Mouse (Mus musculus): ENCODE measurements around the gene Il27ra. TPM values are rescaled to one million over a fixed set of nuclear protein-coding genes. Genes with fewer than 3 reads are reported as not detected.
A peak's percentile ranks its signal among the peaks of the same experiment; 100 is the strongest.
"Not testable (repeated sequence)": the region's sequence is repeated elsewhere in the genome, so short reads cannot be mapped to it uniquely, and the experiment has no call there.

Gene Il27ra
- polyA plus RNA-seq, 1 experiment from 2014 or later: 1.1 TPM

GRCm38 (mm10) chr8:83992488-83992887, 49.9 kb downstream of the Il27ra start:
- Histone ChIP-seq H3K27me3 (no peaks in the 10 kb centered on the region), H3K4me1 (replicated peaks) (peaks cover 54% of the 10 kb centered on the region), H3K4me2 (peak overlapping the region; percentile 24; the same call in 1 of the 2 replicates), H3K9me3 (replicated peaks) (no peaks in the 10 kb centered on the region), H3K9ac (peak overlapping the region; percentile 49), H3K27ac (peak overlapping the region; percentile 69), H3K4me3 (replicated peaks) (no peak overlapping the region), H3K36me3 (peaks cover 49% of the 10 kb centered on the region)
- 14% methylated on average over 2 of the region's 2 CpGs for WGBS (ENCODE audit: insufficient replicate concordance)
- DNase-seq: peak; percentile 53
- peak; percentile 62 for ATAC-seq (ENCODE audit: low read depth)

GRCm38 (mm10) chr8:83990170-83990569, 52.2 kb downstream of the Il27ra start:
- no peak overlapping the region for H3K27ac ChIP-seq
- 88% methylated on average over 14 of the region's 14 CpGs for WGBS (ENCODE audit: insufficient replicate concordance)
- H3K9me3 ChIP-seq (replicated peaks): no peaks in the 10 kb centered on the region
- no peak overlapping the region for H3K4me3 ChIP-seq (replicated peaks)
- no peak overlapping the region for H3K4me2 ChIP-seq
- ATAC-seq (ENCODE audit: low read depth) (no peak), DNase-seq (no peak)
- peaks cover 41% of the 10 kb centered on the region for H3K4me1 ChIP-seq (replicated peaks)
- peaks cover 71% of the 10 kb centered on the region for H3K36me3 ChIP-seq
- H3K9ac ChIP-seq: no peak overlapping the region
- H3K27me3 ChIP-seq: no peaks in the 10 kb centered on the region

- Histone ChIP-seq H3K27me3 (no peaks in the 10 kb centered on the region), H3K9me3 (replicated peaks) (no peaks in the 10 kb centered on the region), H3K4me2 (no peak overlapping the region), H3K9ac (no peak overlapping the region), H3K36me3 (peaks cover 75% of the 10 kb centered on the region), H3K4me1 (replicated peaks) (peaks cover 36% of the 10 kb centered on the region), H3K4me3 (replicated peaks) (no peak overlapping the region), H3K27ac (no peak overlapping the region)
- ATAC-seq (ENCODE audit: low read depth) (no peak), DNase-seq (no peak)
- WGBS (ENCODE audit: insufficient replicate concordance): 55% methylated on average over 7 of the region's 7 CpGs
Measured at GRCm38 (mm10) chr8:83989243-83989642, 53.1 kb downstream of the Il27ra start.

GRCm38 (mm10) chr8:83983222-83983621, 59.2 kb downstream of the Il27ra start:
- ATAC-seq (ENCODE audit: low read depth); H3K4me3 ChIP-seq (replicated peaks); H3K4me2 ChIP-seq; DNase-seq; H3K27ac ChIP-seq; H3K9ac ChIP-seq; H3K27me3 ChIP-seq; H3K9me3 ChIP-seq (replicated peaks): not testable (repeated sequence)
- 86% methylated on average over 2 of the region's 2 CpGs for WGBS (ENCODE audit: insufficient replicate concordance)
- Histone ChIP-seq H3K36me3 (peaks cover 78% of the 10 kb centered on the region), H3K4me1 (replicated peaks) (peaks cover 11% of the 10 kb centered on the region)

DNA sequence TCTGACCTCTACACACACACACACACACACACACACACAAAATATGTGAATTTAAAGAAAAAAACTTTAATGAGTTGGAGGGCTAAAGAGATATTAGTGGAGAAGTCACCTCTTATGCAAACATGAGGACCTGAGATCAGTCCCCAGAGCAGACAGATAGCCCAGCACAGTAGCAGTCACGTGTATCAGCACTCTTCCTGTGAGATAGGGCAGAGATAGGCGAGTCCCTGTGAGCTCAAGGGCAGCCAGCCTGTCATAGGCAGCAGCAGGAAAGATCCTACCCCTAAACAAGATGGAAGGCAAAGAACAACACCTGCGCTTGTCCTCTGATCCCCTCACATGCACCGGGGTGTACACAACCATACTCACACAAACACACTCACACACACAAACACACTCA, 59.9 kb downstream of the Il27ra start:
- WGBS (ENCODE audit: insufficient replicate concordance): 56% methylated on average over 4 of the region's 4 CpGs
- H3K9me3 ChIP-seq (replicated peaks): no peaks in the 10 kb centered on the region
- H3K4me1 ChIP-seq (replicated peaks): peaks cover 19% of the 10 kb centered on the region
- no peak overlapping the region for H3K4me3 ChIP-seq (replicated peaks)
- no peak overlapping the region for H3K9ac ChIP-seq
- H3K27me3 ChIP-seq: no peaks in the 10 kb centered on the region
- DNase-seq: no peak
- no peak overlapping the region for H3K27ac ChIP-seq
- H3K36me3 ChIP-seq: peaks cover 70% of the 10 kb centered on the region
- H3K4me2 ChIP-seq: no peak overlapping the region
- ATAC-seq (ENCODE audit: low read depth): peak; percentile 80

DNA sequence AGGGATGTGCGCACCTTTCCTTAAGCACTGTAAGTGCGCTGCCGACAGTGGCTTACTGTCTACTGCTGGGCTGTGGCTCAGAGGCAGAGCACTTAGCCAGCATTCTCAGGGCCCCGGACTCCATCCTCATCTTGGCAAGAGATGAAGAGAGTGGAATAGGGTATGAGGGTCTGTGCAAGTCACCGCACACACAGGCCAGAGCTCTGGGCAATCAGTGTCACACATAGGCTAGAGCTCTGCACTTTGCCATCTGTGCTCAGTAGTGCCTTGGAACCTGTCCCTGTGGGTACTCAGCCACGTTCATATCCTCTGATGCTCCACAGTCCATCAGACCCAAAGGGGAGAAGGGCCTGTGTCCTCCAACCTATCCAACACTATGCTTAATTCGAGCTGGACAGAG, 60.9 kb downstream of the Il27ra start:
- WGBS (ENCODE audit: insufficient replicate concordance): 85% methylated on average over 7 of the region's 7 CpGs
- H3K27me3 ChIP-seq: no peaks in the 10 kb centered on the region
- peaks cover 28% of the 10 kb centered on the region for H3K4me1 ChIP-seq (replicated peaks)
- H3K4me3 ChIP-seq (replicated peaks): no peak overlapping the region
- no peak for DNase-seq
- no peak overlapping the region for H3K9ac ChIP-seq
- no peak overlapping the region for H3K27ac ChIP-seq
- no peaks in the 10 kb centered on the region for H3K9me3 ChIP-seq (replicated peaks)
- peaks cover 61% of the 10 kb centered on the region for H3K36me3 ChIP-seq
- no peak for ATAC-seq (ENCODE audit: low read depth)
- no peak overlapping the region for H3K4me2 ChIP-seq

DNA sequence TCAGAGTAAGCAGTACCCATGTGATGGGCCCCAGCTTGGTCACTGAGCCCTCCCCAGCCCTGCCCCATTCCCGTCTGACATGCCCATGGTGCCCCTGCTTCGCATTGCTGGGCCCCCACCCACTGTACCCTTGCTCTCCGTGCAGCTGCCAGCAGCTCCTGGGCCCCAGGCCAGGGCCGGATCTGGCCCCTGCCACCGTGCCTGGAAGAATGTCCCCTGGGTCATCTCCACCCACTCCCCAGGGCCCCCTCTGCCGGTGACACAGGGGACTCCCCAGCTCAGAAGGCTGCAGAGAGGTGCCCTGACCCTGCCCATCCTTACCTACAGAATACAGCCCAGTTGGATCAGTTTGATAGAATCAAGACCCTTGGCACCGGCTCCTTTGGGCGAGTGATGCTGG, 61.5 kb downstream of the Il27ra start:
- H3K27me3 ChIP-seq: no peaks in the 10 kb centered on the region
- H3K4me3 ChIP-seq (replicated peaks): no peak overlapping the region
- H3K27ac ChIP-seq: no peak overlapping the region
- H3K9me3 ChIP-seq (replicated peaks): no peaks in the 10 kb centered on the region
- peaks cover 54% of the 10 kb centered on the region for H3K36me3 ChIP-seq
- no peak for ATAC-seq (ENCODE audit: low read depth)
- peaks cover 34% of the 10 kb centered on the region for H3K4me1 ChIP-seq (replicated peaks)
- DNase-seq: no peak
- no peak overlapping the region for H3K4me2 ChIP-seq
- WGBS (ENCODE audit: insufficient replicate concordance): 74% methylated on average over 8 of the region's 8 CpGs
- H3K9ac ChIP-seq: no peak overlapping the region

MicroRNAs within 50 kb of the gene (microRNA counts, 519-probe panel; counts per million panel counts)
- microRNA mmu-miR-1199: 114 counts per million
- 5,537 counts per million, percentile 65 among the panel's probes with 10 or more counts for microRNA mmu-miR-709

Small RNA genes lying within 50 kb of the gene (microRNA-seq; reads per million reads assigned to microRNA genes)
- not detected for gene Mir1199
- not detected for gene Mir709
- 5.3 reads per million, percentile 13 among the genes with 10 or more reads in this experiment for gene Mir8111

Other genes starting within 250 kb of the Il27ra start
- gene Adgrl1, start 142.5 kb downstream of the Il27ra start, polyA plus RNA-seq (2015; fragmentation: Nextera tagmentation; extraction: Ambion mirVana): 1.5 and 1.7 TPM in 2 replicates
- 0.18 and 0.22 TPM in 2 replicates for gene Gm10644, start 87.4 kb downstream of the Il27ra start, polyA plus RNA-seq (2015; fragmentation: Nextera tagmentation; extraction: Ambion mirVana)
- 114 and 126 TPM in 2 replicates for gene Asf1b, start 87.1 kb downstream of the Il27ra start, polyA plus RNA-seq (2015; fragmentation: Nextera tagmentation; extraction: Ambion mirVana)
- gene Prkaca, start 69.6 kb downstream of the Il27ra start, polyA plus RNA-seq (2015; fragmentation: Nextera tagmentation; extraction: Ambion mirVana): 50.5 and 52.3 TPM in 2 replicates
- gene Samd1, start 44.9 kb downstream of the Il27ra start, polyA plus RNA-seq (2015; fragmentation: Nextera tagmentation; extraction: Ambion mirVana): 5.8 and 6.9 TPM in 2 replicates
- 0.38 and 0.57 TPM in 2 replicates for gene 1700067K01Rik, start 41.1 kb downstream of the Il27ra start, polyA plus RNA-seq (2015; fragmentation: Nextera tagmentation; extraction: Ambion mirVana)
- gene 2210011C24Rik, start 30.4 kb downstream of the Il27ra start, polyA plus RNA-seq (2015; fragmentation: Nextera tagmentation; extraction: Ambion mirVana): not detected in 2 replicates
- 0.06 and 0.27 TPM in 2 replicates for gene Palm3, start 21.1 kb downstream of the Il27ra start, polyA plus RNA-seq (2015; fragmentation: Nextera tagmentation; extraction: Ambion mirVana)
- not detected in 2 replicates for gene Rln3, start 2.4 kb upstream of the Il27ra start, polyA plus RNA-seq (2015; fragmentation: Nextera tagmentation; extraction: Ambion mirVana)
- 0.12 and 0.14 TPM in 2 replicates for gene Gm10643, start 22.5 kb upstream of the Il27ra start, polyA plus RNA-seq (2015; fragmentation: Nextera tagmentation; extraction: Ambion mirVana)
- gene Rfx1, start 24.2 kb upstream of the Il27ra start, polyA plus RNA-seq (2015; fragmentation: Nextera tagmentation; extraction: Ambion mirVana): 2.4 and 2.7 TPM in 2 replicates
- gene Dcaf15, start 62.2 kb upstream of the Il27ra start, polyA plus RNA-seq (2015; fragmentation: Nextera tagmentation; extraction: Ambion mirVana): 3.7 and 4.3 TPM in 2 replicates
- 0.05 TPM in 1 of 2 replicates, not detected in the other for gene Podnl1, start 83.4 kb upstream of the Il27ra start, polyA plus RNA-seq (2015; fragmentation: Nextera tagmentation; extraction: Ambion mirVana)
- 5.4 and 6.2 TPM in 2 replicates for gene Cc2d1a, start 105.3 kb upstream of the Il27ra start, polyA plus RNA-seq (2015; fragmentation: Nextera tagmentation; extraction: Ambion mirVana)
- gene 4930432K21Rik, start 105.4 kb upstream of the Il27ra start, polyA plus RNA-seq (2015; fragmentation: Nextera tagmentation; extraction: Ambion mirVana): 0.13 and 0.25 TPM in 2 replicates
- gene Nanos3, start 142.6 kb upstream of the Il27ra start, polyA plus RNA-seq (2015; fragmentation: Nextera tagmentation; extraction: Ambion mirVana): 0.28 and 0.34 TPM in 2 replicates
- gene Zswim4, start 194.5 kb upstream of the Il27ra start, polyA plus RNA-seq (2015; fragmentation: Nextera tagmentation; extraction: Ambion mirVana): 2.1 and 2.2 TPM in 2 replicates
- 229 and 245 TPM in 2 replicates for gene D8Ertd738e, start 207.1 kb upstream of the Il27ra start, polyA plus RNA-seq (2015; fragmentation: Nextera tagmentation; extraction: Ambion mirVana)
- 41.2 and 48.4 TPM in 2 replicates for gene Mri1, start 214.7 kb upstream of the Il27ra start, polyA plus RNA-seq (2015; fragmentation: Nextera tagmentation; extraction: Ambion mirVana)
- gene Ccdc130, start 227.8 kb upstream of the Il27ra start, polyA plus RNA-seq (2015; fragmentation: Nextera tagmentation; extraction: Ambion mirVana): 8.8 and 9.1 TPM in 2 replicates